Mouse (Mus musculus): ENCODE results near the gene Rrm2.

Gene Rrm2

DNA sequence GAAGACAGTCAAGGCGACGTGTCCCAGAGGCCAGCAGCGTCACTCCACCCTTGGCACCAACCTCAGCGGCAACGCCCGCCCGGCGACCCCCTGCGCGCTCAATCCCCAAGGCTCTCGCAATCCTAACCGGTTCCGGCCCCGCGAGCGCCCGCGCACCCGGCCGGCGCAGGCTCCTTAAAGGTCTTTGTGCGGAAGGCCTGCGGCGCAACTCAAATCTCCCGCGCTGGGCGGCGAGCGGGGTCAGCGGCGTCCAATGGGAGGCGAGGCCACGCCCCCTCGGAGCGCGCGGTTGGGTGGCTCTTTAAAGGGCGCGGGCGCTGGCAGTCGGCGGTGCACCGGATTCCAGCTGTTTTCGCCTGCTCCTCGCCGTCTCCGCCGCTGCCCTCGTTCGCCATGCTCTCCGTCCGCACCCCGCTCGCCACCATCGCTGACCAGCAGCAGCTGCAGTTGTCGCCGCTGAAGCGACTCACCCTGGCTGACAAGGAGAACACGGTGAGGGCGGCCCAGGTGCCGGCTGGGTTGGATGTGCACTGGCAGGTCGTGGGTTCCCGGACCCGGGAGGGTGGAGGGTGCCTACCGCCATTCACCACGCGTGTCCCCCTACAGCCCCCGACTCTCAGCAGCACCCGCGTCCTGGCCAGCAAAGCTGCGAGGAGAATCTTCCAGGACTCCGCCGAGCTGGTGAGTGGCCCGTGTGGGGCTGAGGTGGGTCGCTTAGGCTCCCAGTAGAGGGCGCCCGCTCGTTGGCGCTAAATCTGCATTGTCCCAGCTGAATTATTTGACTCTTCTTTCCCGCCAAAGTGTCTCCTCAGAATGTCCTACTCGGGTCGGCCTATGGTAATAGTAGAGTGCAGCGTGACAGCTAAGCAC, at the start of gene Rrm2:
Gene Rrm2, plus strand, starts transcription at position 288 of the 870 bp plus-strand sequence.
- peak; percentile 98 for DNase-seq (ENCODE audit: low read depth)

GRCm38 (mm10) chr12:24658998-24659397, 49.0 kb upstream of the Rrm2 start:
- DNase-seq (ENCODE audit: low read depth), result no peak

- no peak for DNase-seq (ENCODE audit: low read depth)
These were observed 48.1 kb upstream of the Rrm2 start for GRCm38 (mm10) chr12:24659923-24660322.

GRCm38 (mm10) chr12:24661100-24661499, 46.9 kb upstream of the Rrm2 start:
- no peak for DNase-seq (ENCODE audit: low read depth)

- DNase-seq (ENCODE audit: low read depth), result no peak
These were observed 45.9 kb upstream of the Rrm2 start for GRCm38 (mm10) chr12:24662131-24662530.

DNA sequence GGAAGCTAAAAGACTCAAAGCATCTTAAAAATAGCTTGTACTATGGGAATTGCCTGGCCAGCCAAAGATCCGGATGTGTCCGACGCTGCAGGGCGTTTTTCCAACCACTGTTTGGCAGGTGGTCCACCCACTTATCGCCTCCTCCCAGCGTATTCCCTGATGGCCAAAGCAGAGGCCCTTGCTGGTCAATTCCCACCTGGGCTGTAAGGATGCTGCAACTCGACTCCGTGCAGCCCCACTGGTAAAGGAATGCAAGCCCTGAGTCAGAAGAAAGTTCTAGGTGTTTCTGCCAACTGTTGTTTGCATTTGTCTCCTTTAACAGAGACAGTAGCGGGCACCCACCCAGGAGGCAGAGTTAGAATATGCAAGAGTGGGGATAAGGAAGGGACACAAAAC, 27.9 kb upstream of the Rrm2 start:
- DNase-seq (ENCODE audit: low read depth), result no peak

- no peak for DNase-seq (ENCODE audit: low read depth)
These were observed 27.4 kb upstream of the Rrm2 start for GRCm38 (mm10) chr12:24680492-24681285.

- DNase-seq (ENCODE audit: low read depth), result no peak
These were observed 26.6 kb upstream of the Rrm2 start, which contains the start of gene Cys1 for GRCm38 (mm10) chr12:24681286-24682023. Gene Cys1, minus strand, starts transcription at chr12:24681813.

DNA sequence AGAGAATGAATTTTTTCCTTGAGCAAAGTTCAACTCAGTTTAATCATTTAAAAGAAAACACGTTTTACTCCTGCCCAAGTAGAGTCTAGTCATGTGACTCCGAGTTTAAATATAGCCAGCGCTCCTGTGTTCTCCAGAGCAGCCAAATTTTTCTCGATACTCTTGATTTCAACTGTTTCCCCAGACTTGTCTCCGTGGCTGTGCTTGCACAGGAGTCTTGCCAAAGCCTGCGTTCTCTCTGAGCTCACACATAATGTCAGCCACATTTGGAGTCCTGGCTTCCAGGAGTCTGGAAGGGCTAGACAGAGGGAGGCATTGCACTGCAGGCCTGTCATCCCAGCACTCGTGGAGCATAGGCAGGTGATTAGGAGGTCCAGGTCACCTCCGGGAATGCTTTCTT, 25.5 kb upstream of the Rrm2 start:
- DNase-seq (ENCODE audit: low read depth), result no peak

DNA sequence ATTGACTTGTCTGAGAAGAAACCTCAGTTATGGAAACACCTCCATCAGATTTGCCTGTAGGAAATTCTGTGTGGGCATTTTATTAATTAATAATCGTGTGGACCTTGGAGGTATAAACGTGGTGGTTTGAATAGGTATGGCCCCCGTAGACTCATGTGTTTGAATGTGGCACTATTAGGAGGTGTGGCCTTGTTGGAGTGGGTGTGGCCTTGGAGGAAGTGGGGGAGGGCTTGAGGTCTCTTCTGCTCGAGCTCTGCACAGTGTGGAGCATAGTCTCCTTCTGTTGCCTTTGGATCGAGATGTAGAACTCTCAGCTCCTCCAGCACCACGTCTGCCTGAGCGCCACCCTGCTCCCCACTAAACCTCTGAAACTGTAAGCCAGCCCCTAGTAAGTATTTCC, 24.6 kb upstream of the Rrm2 start:
- no peak for DNase-seq (ENCODE audit: low read depth)

- DNase-seq (ENCODE audit: low read depth), result no peak
These were observed 21.9 kb upstream of the Rrm2 start for GRCm38 (mm10) chr12:24686038-24686695.

GRCm38 (mm10) chr12:24686696-24687346, 21.2 kb upstream of the Rrm2 start:
- no peak for DNase-seq (ENCODE audit: low read depth)

GRCm38 (mm10) chr12:24690351-24690750, 17.7 kb upstream of the Rrm2 start:
- no peak for DNase-seq (ENCODE audit: low read depth)

- DNase-seq (ENCODE audit: low read depth), result peak; percentile 90
These were observed 11.2 kb upstream of the Rrm2 start for GRCm38 (mm10) chr12:24696500-24697483.

- peak; percentile 55 for DNase-seq (ENCODE audit: low read depth)
These were observed 10.4 kb upstream of the Rrm2 start for GRCm38 (mm10) chr12:24697484-24698204.

GRCm38 (mm10) chr12:24698514-24698913, 9.5 kb upstream of the Rrm2 start:
- DNase-seq (ENCODE audit: low read depth), result no peak

DNA sequence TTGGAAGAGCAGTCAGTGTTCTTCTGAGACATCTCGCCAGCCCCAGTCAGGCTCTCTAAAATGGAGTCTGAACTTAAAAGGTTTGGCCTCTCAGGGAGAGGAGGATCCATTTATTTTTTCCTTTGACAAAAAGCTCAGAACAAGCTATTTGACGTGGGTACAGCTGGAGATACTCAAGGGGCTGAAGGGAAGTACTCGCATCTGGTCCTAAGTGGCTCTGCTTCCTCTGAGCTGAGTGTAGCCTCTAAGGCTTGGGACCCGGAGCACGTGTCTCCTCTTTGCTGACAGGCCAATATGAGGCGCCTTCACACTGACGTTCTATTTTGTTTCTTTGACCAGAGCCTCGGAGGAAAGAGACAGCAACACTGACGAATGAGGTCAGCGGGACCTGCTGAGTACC, 8.5 kb upstream of the Rrm2 start:
- no peak for DNase-seq (ENCODE audit: low read depth)

- DNase-seq (ENCODE audit: low read depth), result peak; percentile 53
These were observed 6.4 kb upstream of the Rrm2 start for GRCm38 (mm10) chr12:24701621-24702020.

GRCm38 (mm10) chr12:24703013-24703412, 5.0 kb upstream of the Rrm2 start:
- DNase-seq (ENCODE audit: low read depth), result no peak

Measured in induced T-regulatory cell, adult 2 months (primary cell).